Mouse (Mus musculus): Measurements from ENCODE around the gene Zfp111. TPM values are rescaled to one million over a fixed set of nuclear protein-coding genes. Genes with fewer than 3 reads are reported as not detected.

Zfp111 gene
- total RNA-seq, 2 experiments from 2014 or later: 1.0 to 7.2 TPM

GRCm38 (mm10) chr7:24172191-24172590, 39.1 kb downstream of the Zfp111 start:
- no peak for ATAC-seq (replicated peaks; ENCODE audit: low FRiP score, low TSS enrichment, poor library complexity, severe bottlenecking)

- peak; percentile 79; the same call in 1 of the 2 replicates for ATAC-seq (replicated peaks; ENCODE audit: low FRiP score, low TSS enrichment, poor library complexity, severe bottlenecking)
Measured at GRCm38 (mm10) chr7:24153272-24153671, 58.0 kb downstream of the Zfp111 start.

Other genes starting within 250 kb of the Zfp111 start
- not detected in 2 replicates for gene Vmn1r181, start 236.8 kb downstream of the Zfp111 start, total RNA-seq (2014; fragmentation: Nextera tagmentation)
- not detected in 2 replicates for gene Vmn1r181, start 236.8 kb downstream of the Zfp111 start, total RNA-seq (2017)
- not detected in 2 replicates for gene V1rd19, start 209.8 kb downstream of the Zfp111 start, total RNA-seq (2014; fragmentation: Nextera tagmentation)
- gene V1rd19, start 209.8 kb downstream of the Zfp111 start, total RNA-seq (2017): not detected in 2 replicates
- not detected in 2 replicates for gene Vmn1r183, start 158.2 kb downstream of the Zfp111 start, total RNA-seq (2014; fragmentation: Nextera tagmentation)
- gene Vmn1r183, start 158.2 kb downstream of the Zfp111 start, total RNA-seq (2017): not detected in 2 replicates
- gene Zfp180, start 129.5 kb downstream of the Zfp111 start, total RNA-seq (2014; fragmentation: Nextera tagmentation): 17.5 and 25.3 TPM in 2 replicates
- 15.8 and 16.0 TPM in 2 replicates for gene Zfp180, start 129.5 kb downstream of the Zfp111 start, total RNA-seq (2017)
- 0.20 and 0.22 TPM in 2 replicates for gene Zfp112, start 99.1 kb downstream of the Zfp111 start, total RNA-seq (2014; fragmentation: Nextera tagmentation)
- 0.75 and 1.4 TPM in 2 replicates for gene Zfp112, start 99.1 kb downstream of the Zfp111 start, total RNA-seq (2017)
- gene Zfp235, start 77.3 kb downstream of the Zfp111 start, total RNA-seq (2014; fragmentation: Nextera tagmentation): 8.0 and 8.2 TPM in 2 replicates
- gene Zfp235, start 77.3 kb downstream of the Zfp111 start, total RNA-seq (2017): 6.4 and 7.8 TPM in 2 replicates
- 1.5 and 2.2 TPM in 2 replicates for gene Zfp114, start 36.4 kb downstream of the Zfp111 start, total RNA-seq (2014; fragmentation: Nextera tagmentation)
- gene Zfp114, start 36.4 kb downstream of the Zfp111 start, total RNA-seq (2017): 2.4 and 2.5 TPM in 2 replicates
- gene Zfp109, start 26.1 kb upstream of the Zfp111 start, total RNA-seq (2014; fragmentation: Nextera tagmentation): 2.3 and 6.2 TPM in 2 replicates
- 5.9 and 6.7 TPM in 2 replicates for gene Zfp109, start 26.1 kb upstream of the Zfp111 start, total RNA-seq (2017)
- gene Zfp108, start 43.4 kb upstream of the Zfp111 start, total RNA-seq (2014; fragmentation: Nextera tagmentation): 0.67 and 1.8 TPM in 2 replicates
- 1.4 TPM in 1 of 2 replicates, not detected in the other for gene Zfp108, start 43.4 kb upstream of the Zfp111 start, total RNA-seq (2017)
- gene Zfp93, start 59.0 kb upstream of the Zfp111 start, total RNA-seq (2014; fragmentation: Nextera tagmentation): 0.30 and 0.59 TPM in 2 replicates
- gene Zfp93, start 59.0 kb upstream of the Zfp111 start, total RNA-seq (2017): 0.23 and 2.0 TPM in 2 replicates
- gene Zfp61, start 89.8 kb upstream of the Zfp111 start, total RNA-seq (2014; fragmentation: Nextera tagmentation): 9.3 and 10.9 TPM in 2 replicates
- gene Zfp61, start 89.8 kb upstream of the Zfp111 start, total RNA-seq (2017): 16.0 and 47.7 TPM in 2 replicates
- gene Zfp94, start 105.2 kb upstream of the Zfp111 start, total RNA-seq (2014; fragmentation: Nextera tagmentation): 3.3 and 6.7 TPM in 2 replicates
- gene Zfp94, start 105.2 kb upstream of the Zfp111 start, total RNA-seq (2017): 3.0 and 4.4 TPM in 2 replicates
- gene Tescl, start 122.5 kb upstream of the Zfp111 start, total RNA-seq (2014; fragmentation: Nextera tagmentation): not detected in 2 replicates
- gene Tescl, start 122.5 kb upstream of the Zfp111 start, total RNA-seq (2017): not detected in 2 replicates
- not detected in 2 replicates for gene Lypd5, start 137.8 kb upstream of the Zfp111 start, total RNA-seq (2014; fragmentation: Nextera tagmentation)
- not detected in 2 replicates for gene Lypd5, start 137.8 kb upstream of the Zfp111 start, total RNA-seq (2017)
- 120 and 147 TPM in 2 replicates for gene Kcnn4, start 158.8 kb upstream of the Zfp111 start, total RNA-seq (2014; fragmentation: Nextera tagmentation)
- gene Kcnn4, start 158.8 kb upstream of the Zfp111 start, total RNA-seq (2017): 121 and 155 TPM in 2 replicates
- 32.7 and 41.2 TPM in 2 replicates for gene Smg9, start 188.2 kb upstream of the Zfp111 start, total RNA-seq (2014; fragmentation: Nextera tagmentation)
- 11.2 and 26.3 TPM in 2 replicates for gene Smg9, start 188.2 kb upstream of the Zfp111 start, total RNA-seq (2017)
- not detected in 2 replicates for gene Irgc1, start 240.9 kb upstream of the Zfp111 start, total RNA-seq (2014; fragmentation: Nextera tagmentation)
- gene Irgc1, start 240.9 kb upstream of the Zfp111 start, total RNA-seq (2017): not detected in 2 replicates